Mouse (Mus musculus) kidney, embryonic 14.5 days (tissue): ENCODE measurements around the gene Parva. TPM values are rescaled to one million over a fixed set of nuclear protein-coding genes. Genes with fewer than 3 reads are reported as not detected.

Experiments used
- ATAC-seq: fragments of 200-750 bp; cut with Nextera tagmentation; 2 replicates; pipeline ENCODE4 v1.8.0; 2017; ENCODE audit warnings: moderate number of reproducible peaks, mild to moderate bottlenecking, moderate TSS enrichment, moderate library complexity; ENCODE audit not compliant: low FRiP score, low TSS enrichment
- H3K27ac ChIP-seq: fragments of 300-500 bp; sonication (generic); 2 replicates; pipeline ENCODE4 v1.5.1; 2014; ENCODE audit warnings: low read depth, mild to moderate bottlenecking, low read length, moderate library complexity, mixed read lengths
- H3K27me3 ChIP-seq: fragments of 300-500 bp; sonication (generic); 2 replicates; pipeline ENCODE4 v1.6.1; 2014; ENCODE audit warnings: mild to moderate bottlenecking, low read length; ENCODE audit not compliant: control insufficient read depth, insufficient read depth
- H3K36me3 ChIP-seq: fragments of 300-500 bp; sonication (generic); 2 replicates; pipeline ENCODE4 v1.6.1; 2014; ENCODE audit warnings: low read length, mixed read lengths; ENCODE audit not compliant: control insufficient read depth, insufficient read depth
- H3K4me1 ChIP-seq: fragments of 300-500 bp; sonication (generic); 2 replicates; pipeline ENCODE4 v1.6.1; 2014; ENCODE audit warnings: low read length, mixed read lengths; ENCODE audit not compliant: control insufficient read depth, insufficient read depth
- H3K4me2 ChIP-seq: fragments of 300-500 bp; sonication (generic); replicated peaks from 2 replicates; pipeline ENCODE4 v1.6.1; 2014; ENCODE audit warnings: low read depth, mild to moderate bottlenecking, low read length
- H3K4me3 ChIP-seq: fragments of 300-500 bp; sonication (generic); 2 replicates; pipeline ENCODE4 v1.5.1; 2014; ENCODE audit warnings: mild to moderate bottlenecking, low read length
- H3K9ac ChIP-seq: fragments of 300-500 bp; sonication (generic); 2 replicates; pipeline ENCODE4 v1.6.1; 2014; ENCODE audit warnings: low read depth, mild to moderate bottlenecking, low read length, moderate library complexity
- H3K9me3 ChIP-seq: fragments of 300-500 bp; sonication (generic); 2 replicates; pipeline ENCODE4 v1.6.1; 2016; ENCODE audit warnings: low read length; ENCODE audit not compliant: control insufficient read depth
- WGBS: fragments of 180-500 bp; shearing (Covaris S2); extraction: QIAGEN DNeasy Blood & Tissue Kit; methylation state at CpG from one replicate; pipeline ENCODE4 v1.1.7; 2014; 5-methylcytosine and 5-hydroxymethylcytosine counted together
- polyA plus RNA-seq: library from polyadenylated mRNA; unstranded; fragments of >200 nt; fragmentation: Nextera tagmentation; extraction: Ambion mirVana; gene quantifications from 2 replicates; pipeline ENCODE4 v1.2.1, GENCODE M21; 2014

Gene Parva
- polyA plus RNA-seq, 1 experiment from 2014 or later: 92.8 TPM

- 8% methylated on average over 14 of the region's 14 CpGs for WGBS
- Histone ChIP-seq H3K4me1 (peaks cover 31% of the 10 kb centered on the region), H3K27me3 (no peaks in the 10 kb centered on the region), H3K27ac (peak overlapping the region; percentile 20; the same call in 1 of the 2 replicates), H3K9me3 (no peaks in the 10 kb centered on the region), H3K4me3 (no peak overlapping the region), H3K9ac (no peak overlapping the region), H3K36me3 (no peaks in the 10 kb centered on the region), H3K4me2 (no peak overlapping the region; the same call in 1 of the 2 replicates)
- no peak for ATAC-seq
Measured at GRCm38 (mm10) chr7:112416058-112416526, 11.2 kb upstream of the Parva start.

DNA sequence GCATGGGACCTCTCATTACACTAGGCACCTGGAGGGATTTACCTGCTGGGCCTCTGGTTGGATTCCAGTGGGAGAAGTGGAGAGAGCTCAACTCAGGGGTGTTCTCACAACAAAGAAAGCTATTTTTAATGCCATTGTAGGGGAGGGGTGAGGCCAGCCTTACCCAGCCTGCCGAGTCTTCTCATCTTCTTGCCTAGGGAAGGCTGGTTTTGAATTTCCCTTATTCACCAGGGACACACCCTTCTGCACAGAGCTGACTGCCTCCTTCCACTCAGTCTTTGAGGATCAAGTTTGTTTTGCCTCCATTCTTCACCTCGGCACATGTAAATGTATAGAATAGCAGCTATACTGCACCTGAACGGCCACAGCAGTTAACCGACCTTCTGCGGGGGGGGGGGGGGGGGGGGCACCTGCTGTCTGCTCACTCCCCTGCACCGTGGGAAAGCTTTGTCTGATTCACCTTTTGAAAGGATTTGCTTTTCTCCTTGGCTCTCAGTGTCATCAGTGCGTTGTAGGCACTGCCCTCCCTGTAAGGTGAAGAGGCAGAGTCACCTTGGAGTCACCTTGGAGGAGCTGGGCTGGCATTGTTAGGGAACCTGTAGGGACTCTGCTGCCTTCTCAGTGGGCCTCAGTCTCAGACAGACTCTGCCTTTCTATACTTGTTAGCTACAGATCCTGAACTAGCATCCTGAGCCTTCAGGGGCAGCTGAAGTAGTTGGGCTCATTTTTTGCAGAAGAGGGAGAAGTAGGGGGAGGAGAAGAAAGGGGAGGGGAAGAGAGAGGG is 10.4 kb upstream of the Parva start:
- Histone ChIP-seq H3K36me3 (no peaks in the 10 kb centered on the region), H3K4me3 (no peak overlapping the region), H3K9me3 (no peaks in the 10 kb centered on the region), H3K4me2 (no peak overlapping the region), H3K27ac (peak overlapping the region; percentile 75), H3K4me1 (peaks cover 31% of the 10 kb centered on the region), H3K9ac (no peak overlapping the region), H3K27me3 (no peaks in the 10 kb centered on the region)
- 5% methylated on average over 7 of the region's 7 CpGs for WGBS
- peak; percentile 88 for ATAC-seq

DNA sequence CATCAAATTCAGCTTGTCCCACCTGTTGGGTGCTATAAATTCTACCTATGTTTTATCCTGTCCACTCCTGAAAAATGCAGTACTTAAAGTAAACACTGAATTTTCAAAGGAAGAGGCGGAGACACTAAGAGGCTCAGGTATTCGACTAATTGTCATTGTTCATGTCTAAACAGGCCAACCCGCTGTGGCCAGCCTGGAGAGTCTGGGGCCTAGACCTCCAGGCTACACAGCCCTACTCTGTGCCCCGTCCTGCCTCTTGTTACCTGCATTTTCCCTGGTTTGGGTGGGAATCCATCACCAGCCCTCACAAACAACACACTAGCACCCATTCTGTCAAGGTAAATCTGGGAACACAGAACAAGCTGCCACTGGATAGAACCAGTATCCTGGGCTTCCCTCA is 9.7 kb upstream of the Parva start:
- Histone ChIP-seq H3K9ac (no peak overlapping the region), H3K9me3 (no peaks in the 10 kb centered on the region), H3K36me3 (no peaks in the 10 kb centered on the region), H3K27me3 (no peaks in the 10 kb centered on the region), H3K4me1 (peaks cover 31% of the 10 kb centered on the region), H3K4me2 (no peak overlapping the region), H3K27ac (no peak overlapping the region), H3K4me3 (no peak overlapping the region)
- 66% methylated on average over 4 of the region's 4 CpGs for WGBS
- no peak for ATAC-seq

- Histone ChIP-seq H3K27ac (no peak overlapping the region), H3K4me3 (no peak overlapping the region), H3K27me3 (no peaks in the 10 kb centered on the region), H3K4me2 (no peak overlapping the region), H3K4me1 (peaks cover 8% of the 10 kb centered on the region), H3K36me3 (no peaks in the 10 kb centered on the region), H3K9ac (no peak overlapping the region), H3K9me3 (no peaks in the 10 kb centered on the region)
- no peak for ATAC-seq
- WGBS: 83% methylated on average over 4 of the region's 4 CpGs
Measured at GRCm38 (mm10) chr7:112423438-112423837, 3.9 kb upstream of the Parva start.

GRCm38 (mm10) chr7:112426811-112427210 is 494 bp upstream of the Parva start:
- Histone ChIP-seq H3K9me3 (peaks cover 6% of the 10 kb centered on the region; the same call in 1 of the 2 replicates), H3K36me3 (no peaks in the 10 kb centered on the region), H3K9ac (no peak overlapping the region; the same call in 1 of the 2 replicates), H3K27ac (peak overlapping the region; percentile 97; the same call in 1 of the 2 replicates), H3K4me3 (peak overlapping the region; percentile 83; the same call in 1 of the 2 replicates), H3K4me1 (peaks cover 8% of the 10 kb centered on the region), H3K4me2 (peak overlapping the region; percentile 68), H3K27me3 (no peaks in the 10 kb centered on the region)
- peak; percentile 26; the same call in 1 of the 2 replicates for ATAC-seq
- WGBS: 46% methylated on average over 5 of the region's 5 CpGs

DNA sequence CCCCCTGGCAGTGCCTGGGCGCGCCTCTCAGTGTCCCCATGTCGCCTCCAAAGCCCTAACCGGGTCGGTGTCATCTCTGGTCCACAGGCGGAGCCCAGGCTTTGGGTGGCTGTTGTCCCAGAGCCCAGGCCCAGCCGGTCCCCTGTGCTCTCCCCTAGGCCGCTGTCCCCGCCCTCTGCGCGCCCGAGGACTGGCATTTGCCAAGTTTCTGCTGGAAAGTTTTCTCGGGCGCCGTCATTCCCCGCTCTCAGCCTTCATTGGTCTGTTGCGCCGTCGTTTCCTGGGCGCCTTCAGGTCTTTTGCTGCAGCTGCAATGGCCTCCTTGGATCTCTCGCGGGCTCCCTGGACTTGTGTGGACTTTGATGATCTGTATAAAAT is 842 bp downstream of the Parva start:
- H3K27ac ChIP-seq: peak overlapping the region; percentile 97
- H3K9ac ChIP-seq: peak overlapping the region; percentile 94
- WGBS: under 1% methylated on average over 22 of the region's 22 CpGs
- H3K4me3 ChIP-seq: peak overlapping the region; percentile 83
- H3K4me2 ChIP-seq: peak overlapping the region; percentile 68
- peaks cover 6% of the 10 kb centered on the region; the same call in 1 of the 2 replicates for H3K9me3 ChIP-seq
- H3K36me3 ChIP-seq: no peaks in the 10 kb centered on the region
- H3K4me1 ChIP-seq: peaks cover 8% of the 10 kb centered on the region
- no peaks in the 10 kb centered on the region for H3K27me3 ChIP-seq
- peak; percentile 92 for ATAC-seq

GRCm38 (mm10) chr7:112439846-112440245 is 12.5 kb downstream of the Parva start:
- H3K36me3 ChIP-seq: no peaks in the 10 kb centered on the region
- H3K27ac ChIP-seq: no peak overlapping the region
- no peak for ATAC-seq

DNA sequence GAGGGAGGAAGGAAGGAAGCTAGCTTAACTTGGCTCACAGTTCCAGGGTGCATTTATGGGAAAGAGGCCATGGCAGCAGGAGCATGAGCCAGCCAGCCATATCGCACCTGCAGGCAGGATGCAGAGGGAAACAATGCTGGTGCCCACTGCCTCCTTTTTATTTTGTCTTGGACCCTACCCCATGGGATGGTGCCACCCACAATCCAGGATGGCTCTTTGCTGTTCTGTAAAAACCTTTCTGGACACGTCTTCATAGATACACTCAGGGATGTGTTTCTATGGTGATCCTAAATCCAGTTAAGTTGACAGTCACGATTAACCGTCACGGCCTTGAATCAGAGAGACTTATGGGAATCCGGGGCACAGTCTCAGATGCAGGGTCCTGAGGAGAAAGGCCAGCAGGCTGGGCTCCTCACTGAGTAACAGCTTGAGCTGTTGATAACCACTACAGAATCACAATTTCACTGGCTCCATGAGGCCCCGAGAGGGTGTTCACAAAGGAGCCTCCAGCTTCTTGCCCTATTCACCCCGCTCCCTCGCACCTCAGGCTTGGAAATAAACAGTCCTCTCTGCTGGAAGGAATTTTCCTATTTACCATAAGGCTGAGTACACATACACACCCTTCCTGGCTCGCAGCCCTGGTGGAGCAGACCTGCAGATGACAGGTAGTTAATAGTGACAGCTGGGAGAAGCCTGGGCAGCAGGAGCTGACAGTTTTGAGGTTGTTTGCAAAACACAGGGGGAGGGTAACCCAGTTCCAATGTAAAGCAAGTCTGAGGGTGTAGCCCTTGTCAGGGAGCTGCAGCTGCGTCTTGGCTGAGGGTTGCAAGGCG is 17.1 kb downstream of the Parva start:
- Histone ChIP-seq H3K27ac (no peak overlapping the region), H3K9ac (no peak overlapping the region)

More at GRCm38 (mm10) chr7:112439846-112440245, 12.5 kb downstream of the Parva start:
- Histone ChIP-seq H3K9ac (no peak overlapping the region), H3K4me2 (no peak overlapping the region), H3K4me1 (peaks cover 25% of the 10 kb centered on the region), H3K4me3 (no peak overlapping the region), H3K9me3 (peaks cover 5% of the 10 kb centered on the region), H3K27me3 (no peaks in the 10 kb centered on the region)
- 37% methylated on average over 3 of the region's 3 CpGs for WGBS

More for the DNA sequence above, 17.1 kb downstream of the Parva start:
- no peak overlapping the region for H3K4me3 ChIP-seq
- ATAC-seq: peak; percentile 80
- H3K4me2 ChIP-seq: 0 out of 2 replicates have a peak overlapping the region, but pooled peaks have one; percentile 0
- H3K27me3 ChIP-seq: no peaks in the 10 kb centered on the region
- H3K4me1 ChIP-seq: peaks cover 32% of the 10 kb centered on the region
- H3K36me3 ChIP-seq: no peaks in the 10 kb centered on the region
- WGBS: 25% methylated on average over 12 of the region's 12 CpGs
- no peaks in the 10 kb centered on the region for H3K9me3 ChIP-seq
